ENCODE assay signal across 12 mouse cellular contexts in genomic region chr2:18229279-18229678, GRCm38 (mm10).
DNase-seq lines count a peak whose midpoint lies in the region; ATAC-seq lines count a peak whose summit lies in the region.
"Had no signal": no experiment of that assay in that cellular context is flagged by ENCODE, and none has a peak within 500 bp of the region (broad histone marks: within the 10 kb centered on the region; RNA-seq: fewer than 3 reads in every experiment).

No protein-coding gene starts in this region.

- no peak overlapping the region for H3K4me3 ChIP-seq in midbrain, embryonic 11.5 days (ENCODE audit: low read depth, low read length)
- no peak overlapping the region for H3K4me3 ChIP-seq in midbrain, embryonic 14.5 days (replicated peaks; ENCODE audit: low read depth, low read length)
- no peak overlapping the region for H3K4me3 ChIP-seq in kidney, embryonic 16.5 days (ENCODE audit: low read length)
- no peak overlapping the region for H3K4me3 ChIP-seq in hindbrain, embryonic 11.5 days (ENCODE audit: low read depth, low read length)
- H3K4me3 ChIP-seq: forebrain, embryonic 10.5 days; heart, adult 2 months; midbrain, embryonic 13.5 days had no signal

- no peak overlapping the region for H3K27ac ChIP-seq in midbrain, embryonic 11.5 days (ENCODE audit: low read depth, low read length)
- H3K27ac ChIP-seq in midbrain, embryonic 14.5 days (replicated peaks; ENCODE audit: low read depth, low read length), result no peak overlapping the region
- H3K27ac ChIP-seq in kidney, embryonic 16.5 days (ENCODE audit: low read length), result peak overlapping the region; percentile 28; the same call in 1 of the 2 replicates
- H3K27ac ChIP-seq in hindbrain, embryonic 11.5 days (ENCODE audit: low read depth, low read length), result no peak overlapping the region
- H3K27ac ChIP-seq: forebrain, embryonic 10.5 days; heart, adult 2 months; midbrain, embryonic 13.5 days had no signal

- no peak for ATAC-seq in midbrain, embryonic 11.5 days (ENCODE audit: low FRiP score)
- no peak for ATAC-seq in midbrain, embryonic 14.5 days (ENCODE audit: low FRiP score, low TSS enrichment)
- 0 out of 2 replicates have a peak, but pooled peaks have one; percentile 35 for ATAC-seq in kidney, embryonic 16.5 days (ENCODE audit: low FRiP score, low TSS enrichment)
- no peak for ATAC-seq in hindbrain, embryonic 11.5 days (ENCODE audit: low FRiP score)
- ATAC-seq: midbrain, embryonic 13.5 days had no signal

- H3K9me3 ChIP-seq in midbrain, embryonic 11.5 days (ENCODE audit: control insufficient read depth, low read length), result no peaks in the 10 kb centered on the region
- no peaks in the 10 kb centered on the region for H3K9me3 ChIP-seq in midbrain, embryonic 14.5 days (ENCODE audit: control insufficient read depth, low read length)
- H3K9me3 ChIP-seq in kidney, embryonic 16.5 days (ENCODE audit: low read length), result no peaks in the 10 kb centered on the region
- no peaks in the 10 kb centered on the region for H3K9me3 ChIP-seq in hindbrain, embryonic 11.5 days (ENCODE audit: control insufficient read depth, low read length)
- H3K9me3 ChIP-seq: forebrain, embryonic 10.5 days; midbrain, embryonic 13.5 days had no signal

- no peak overlapping the region for H3K9ac ChIP-seq in midbrain, embryonic 11.5 days (ENCODE audit: low read length)
- H3K9ac ChIP-seq in midbrain, embryonic 14.5 days (replicated peaks; ENCODE audit: low read length), result no peak overlapping the region
- no peak overlapping the region for H3K9ac ChIP-seq in kidney, embryonic 16.5 days (replicated peaks; ENCODE audit: low read length)
- no peak overlapping the region for H3K9ac ChIP-seq in hindbrain, embryonic 11.5 days (ENCODE audit: low read depth, low read length)
- H3K9ac ChIP-seq: midbrain, embryonic 13.5 days had no signal

- no peaks in the 10 kb centered on the region for H3K27me3 ChIP-seq in midbrain, embryonic 11.5 days (ENCODE audit: control insufficient read depth, insufficient read depth, low read length)
- no peaks in the 10 kb centered on the region for H3K27me3 ChIP-seq in midbrain, embryonic 14.5 days (ENCODE audit: control insufficient read depth, insufficient read depth, low read length)
- no peaks in the 10 kb centered on the region for H3K27me3 ChIP-seq in kidney, embryonic 16.5 days (ENCODE audit: insufficient read depth, low read length)
- H3K27me3 ChIP-seq in hindbrain, embryonic 11.5 days (ENCODE audit: control insufficient read depth, insufficient read depth, low read length), result no peaks in the 10 kb centered on the region
- H3K27me3 ChIP-seq: midbrain, embryonic 13.5 days had no signal

- peak; percentile 47 for DNase-seq in adrenal gland, postnatal 14 days
- DNase-seq in adrenal gland, postnatal 4 days (ENCODE audit: low spot score in 2 of 2), result no peak
- DNase-seq in midbrain, embryonic 11.5 days (ENCODE audit: low spot score, missing footprints), result peak; percentile 82
- DNase-seq in midbrain, embryonic 14.5 days, result no peak
- DNase-seq in left cerebral cortex, adult 9 months (ENCODE audit: low spot score in 2 of 2), result no peak
- DNase-seq in Muller cell, postnatal 12 days (ENCODE audit: inconsistent ontology term), result no peak
- DNase-seq in hindbrain, embryonic 11.5 days (ENCODE audit: low spot score), result no peak
- DNase-seq: cerebellum, postnatal 36 days had no signal

- no peaks in the 10 kb centered on the region for H3K36me3 ChIP-seq in midbrain, embryonic 11.5 days (ENCODE audit: control insufficient read depth, insufficient read depth, low read length)
- H3K36me3 ChIP-seq in midbrain, embryonic 14.5 days (ENCODE audit: control insufficient read depth, insufficient read depth, low read length), result no peaks in the 10 kb centered on the region
- H3K36me3 ChIP-seq in kidney, embryonic 16.5 days (ENCODE audit: insufficient read depth, low read length), result no peaks in the 10 kb centered on the region
- H3K36me3 ChIP-seq in hindbrain, embryonic 11.5 days (ENCODE audit: control insufficient read depth, insufficient read depth, low read length), result no peaks in the 10 kb centered on the region
- H3K36me3 ChIP-seq: midbrain, embryonic 13.5 days had no signal

- H3K4me1 ChIP-seq in midbrain, embryonic 11.5 days (ENCODE audit: control insufficient read depth, insufficient read depth, low read length), result peaks cover 13% of the 10 kb centered on the region
- H3K4me1 ChIP-seq in midbrain, embryonic 14.5 days (ENCODE audit: control insufficient read depth, insufficient read depth, low read length), result 0 out of 2 replicates have a peak, but pooled peaks cover 8% of the 10 kb centered on the region
- H3K4me1 ChIP-seq in kidney, embryonic 16.5 days (ENCODE audit: insufficient read depth, low read length), result peaks cover 7% of the 10 kb centered on the region; the same call in 1 of the 2 replicates
- H3K4me1 ChIP-seq in hindbrain, embryonic 11.5 days (replicated peaks; ENCODE audit: control insufficient read depth, insufficient read depth, low read length), result peaks cover 3% of the 10 kb centered on the region; the same call in 1 of the 2 replicates

- WGBS in midbrain, embryonic 11.5 days, result 14% methylated on average over 2 of the region's 2 CpGs
- 27% methylated on average over 2 of the region's 2 CpGs for WGBS in midbrain, embryonic 14.5 days
- WGBS in kidney, embryonic 16.5 days, result 7% methylated on average over 2 of the region's 2 CpGs
- 18% methylated on average over 2 of the region's 2 CpGs for WGBS in hindbrain, embryonic 11.5 days

- H3K4me2 ChIP-seq in midbrain, embryonic 11.5 days, result no peak overlapping the region
- no peak overlapping the region for H3K4me2 ChIP-seq in midbrain, embryonic 14.5 days (ENCODE audit: low read length)
- H3K4me2 ChIP-seq in kidney, embryonic 16.5 days (replicated peaks; ENCODE audit: low read depth, low read length), result no peak overlapping the region
- no peak overlapping the region for H3K4me2 ChIP-seq in hindbrain, embryonic 11.5 days (replicated peaks; ENCODE audit: low read depth, low read length)
- H3K4me2 ChIP-seq: midbrain, embryonic 13.5 days had no signal

Comparison
In these comparisons a context has a peak if more than half of its experiments do, and no peak if none do; other contexts are left out.
1. DNase-seq: peak in adrenal gland, postnatal 14 days (single experiment) and midbrain, embryonic 11.5 days (single experiment); none in adrenal gland, postnatal 4 days (0 of 2), midbrain, embryonic 14.5 days (single experiment), left cerebral cortex, adult 9 months (0 of 2), Muller cell, postnatal 12 days (single experiment) and hindbrain, embryonic 11.5 days (single experiment).